Mouse (Mus musculus): ENCODE results near the gene Ppm1j. TPM values are rescaled to one million over a fixed set of nuclear protein-coding genes. Genes with fewer than 3 reads are reported as not detected.
"Not testable (repeated sequence)": the region's sequence is repeated elsewhere in the genome, so short reads cannot be mapped to it uniquely, and the experiment has no call there.

Ppm1j gene
- total RNA-seq, 2 experiments from 2014 or later, result not detected

- ATAC-seq (replicated peaks; ENCODE audit: low FRiP score, poor library complexity, severe bottlenecking), result no peak
Measured at GRCm38 (mm10) chr3:104805539-104805938, 24.7 kb downstream of the Ppm1j start.

- ATAC-seq (replicated peaks; ENCODE audit: low FRiP score, poor library complexity, severe bottlenecking), result no peak
Measured at GRCm38 (mm10) chr3:104811752-104812151, 30.9 kb downstream of the Ppm1j start.

- ATAC-seq (replicated peaks; ENCODE audit: low FRiP score, poor library complexity, severe bottlenecking), result no peak
Measured at GRCm38 (mm10) chr3:104812254-104812653, 31.4 kb downstream of the Ppm1j start.

- not testable (repeated sequence) for ATAC-seq (replicated peaks; ENCODE audit: low FRiP score, poor library complexity, severe bottlenecking)
Measured at GRCm38 (mm10) chr3:104813227-104813626, 32.4 kb downstream of the Ppm1j start.

GRCm38 (mm10) chr3:104814746-104815145 is 33.9 kb downstream of the Ppm1j start:
- ATAC-seq (replicated peaks; ENCODE audit: low FRiP score, poor library complexity, severe bottlenecking), result no peak

GRCm38 (mm10) chr3:104815346-104815745 is 34.5 kb downstream of the Ppm1j start:
- ATAC-seq (replicated peaks; ENCODE audit: low FRiP score, poor library complexity, severe bottlenecking), result no peak

- ATAC-seq (replicated peaks; ENCODE audit: low FRiP score, poor library complexity, severe bottlenecking), result no peak
Measured at GRCm38 (mm10) chr3:104816130-104816529, 35.3 kb downstream of the Ppm1j start.

GRCm38 (mm10) chr3:104817481-104817990 is 36.7 kb downstream of the Ppm1j start:
- peak; percentile 76 for ATAC-seq (replicated peaks; ENCODE audit: low FRiP score, poor library complexity, severe bottlenecking)

GRCm38 (mm10) chr3:104817991-104818748 is 37.3 kb downstream of the Ppm1j start, which contains the start of gene Mov10:
Gene Mov10 (minus strand): TSS chr3:104818563.
- peak; percentile 78 for ATAC-seq (replicated peaks; ENCODE audit: low FRiP score, poor library complexity, severe bottlenecking)

- ATAC-seq (replicated peaks; ENCODE audit: low FRiP score, poor library complexity, severe bottlenecking), result 0 out of 2 replicates have a peak, but pooled peaks have one; percentile 8
Measured at GRCm38 (mm10) chr3:104818749-104819134, 37.9 kb downstream of the Ppm1j start.

GRCm38 (mm10) chr3:104820426-104820825 is 39.6 kb downstream of the Ppm1j start:
- ATAC-seq (replicated peaks; ENCODE audit: low FRiP score, poor library complexity, severe bottlenecking), result no peak

- ATAC-seq (replicated peaks; ENCODE audit: low FRiP score, poor library complexity, severe bottlenecking), result no peak
Measured at GRCm38 (mm10) chr3:104822413-104822812, 41.6 kb downstream of the Ppm1j start.

Other genes starting within 250 kb of the Ppm1j start
- 342 and 346 TPM in 2 replicates for gene Slc16a1, start 142.4 kb upstream of the Ppm1j start, total RNA-seq (2015; ENCODE audit: low replicate concordance)
- 603 and 703 TPM in 2 replicates for gene Slc16a1, start 142.4 kb upstream of the Ppm1j start, total RNA-seq (2017; ENCODE audit: low replicate concordance)
- gene Fam19a3, start 784 bp downstream of the Ppm1j start, total RNA-seq (2015; ENCODE audit: low replicate concordance), result not detected in 2 replicates
- gene Fam19a3, start 784 bp downstream of the Ppm1j start, total RNA-seq (2017; ENCODE audit: low replicate concordance), result not detected in 2 replicates
- not detected in 2 replicates for gene Rhoc, start 7.3 kb downstream of the Ppm1j start, total RNA-seq (2015; ENCODE audit: low replicate concordance)
- gene Rhoc, start 7.3 kb downstream of the Ppm1j start, total RNA-seq (2017; ENCODE audit: low replicate concordance), result 1.3 and 2.4 TPM in 2 replicates
- gene Mov10, start 37.5 kb downstream of the Ppm1j start, total RNA-seq (2015; ENCODE audit: low replicate concordance), result 1.7 and 5.4 TPM in 2 replicates
- gene Mov10, start 37.5 kb downstream of the Ppm1j start, total RNA-seq (2017; ENCODE audit: low replicate concordance), result 2.4 TPM in 1 of 2 replicates, not detected in the other
- 6.1 and 21.1 TPM in 2 replicates for gene St7l, start 82.9 kb downstream of the Ppm1j start, total RNA-seq (2015; ENCODE audit: low replicate concordance)
- 7.2 and 16.6 TPM in 2 replicates for gene St7l, start 82.9 kb downstream of the Ppm1j start, total RNA-seq (2017; ENCODE audit: low replicate concordance)
- gene Capza1, start 83.4 kb downstream of the Ppm1j start, total RNA-seq (2015; ENCODE audit: low replicate concordance), result 110 and 115 TPM in 2 replicates
- gene Capza1, start 83.4 kb downstream of the Ppm1j start, total RNA-seq (2017; ENCODE audit: low replicate concordance), result 101 and 104 TPM in 2 replicates
- gene Wnt2b, start 180.9 kb downstream of the Ppm1j start, total RNA-seq (2015; ENCODE audit: low replicate concordance), result not detected in 2 replicates
- not detected in 2 replicates for gene Wnt2b, start 180.9 kb downstream of the Ppm1j start, total RNA-seq (2017; ENCODE audit: low replicate concordance)

All from erythroblast, adult 5-6 weeks (primary cell).